Mouse (Mus musculus) ES-E14 (cell line): ENCODE data around the gene Itgb7. TPM values are rescaled to one million over a fixed set of nuclear protein-coding genes. Genes with fewer than 3 reads are reported as not detected.

Experiments
- DNase-seq: peaks from one replicate; pipeline ENCODE4 v3.0.0-alpha.2; 2013; ENCODE audit warnings: low read depth, low spot score
- H3K27ac ChIP-seq: 2 replicates; pipeline ENCODE4 v1.5.1; 2012; ENCODE audit warnings: low read depth, mild to moderate bottlenecking, low read length, moderate library complexity, mixed read lengths; ENCODE audit not compliant: poor library complexity, insufficient read depth, severe bottlenecking
- H3K36me3 ChIP-seq: 2 replicates; pipeline ENCODE4 v1.6.1; 2012; ENCODE audit warnings: mild to moderate bottlenecking, low read length, moderate library complexity, mixed read lengths; ENCODE audit not compliant: control insufficient read depth, poor library complexity, insufficient read depth, severe bottlenecking
- H3K4me1 ChIP-seq, 2 experiments: fragments of 150-350 bp in 1 of 2; sonication (generic) in 1 of 2; 2 replicates each; pipeline ENCODE4 v1.6.1; 2012; ENCODE audit warnings: low read length in 2 of 2, mild to moderate bottlenecking in 1 of 2, mixed read lengths in 1 of 2; ENCODE audit not compliant: control insufficient read depth in 2 of 2, insufficient read depth in 2 of 2, poor library complexity in 1 of 2
- H3K4me3 ChIP-seq, 2 experiments: fragments of 150-350 bp in 1 of 2; sonication (generic) in 1 of 2; 2 replicates each; pipeline ENCODE4 v1.5.1; 2012; ENCODE audit warnings: low read length in 2 of 2, low read depth in 1 of 2, mild to moderate bottlenecking in 1 of 2, mixed read lengths in 1 of 2; ENCODE audit not compliant: insufficient read depth in 1 of 2, poor library complexity in 1 of 2, severe bottlenecking in 1 of 2
- H3K9ac ChIP-seq: 2 replicates; pipeline ENCODE4 v1.6.1; 2012; ENCODE audit warnings: low read depth, mild to moderate bottlenecking, low read length, mixed read lengths; ENCODE audit not compliant: poor library complexity, insufficient read depth, severe bottlenecking
- H3K9me3 ChIP-seq: fragments of 150-350 bp; sonication (generic); 2 replicates; pipeline ENCODE4 v1.6.1; 2012; ENCODE audit warnings: low read depth, mild to moderate bottlenecking, low read length; ENCODE audit not compliant: control insufficient read depth, insufficient read depth
- CHD2 ChIP-seq: IDR thresholded peaks from 2 replicates; pipeline ENCODE4 v1.6.1; 2014; ENCODE audit warnings: mild to moderate bottlenecking, low read depth, low read length, inconsistent platforms
- HCFC1 ChIP-seq: IDR thresholded peaks from 2 replicates; pipeline ENCODE4 v1.6.1; 2012; ENCODE audit warnings: low read length, inconsistent platforms, borderline replicate concordance; ENCODE audit not compliant: insufficient read depth
- MAFK ChIP-seq: IDR thresholded peaks from 2 replicates; pipeline ENCODE4 v1.6.1; 2014; ENCODE audit warnings: mild to moderate bottlenecking, low read depth, low read length, inconsistent platforms; ENCODE audit not compliant: insufficient read depth
- ZC3H11A ChIP-seq: IDR thresholded peaks from 2 replicates; pipeline ENCODE4 v1.6.1; 2012; ENCODE audit warnings: low read depth, mild to moderate bottlenecking, inconsistent platforms, low read length, borderline replicate concordance
- ZNF384 ChIP-seq: IDR thresholded peaks from 2 replicates; pipeline ENCODE4 v1.6.1; 2012; ENCODE audit warnings: low read depth, low read length, inconsistent platforms
- in situ Hi-C, 2 experiments: fragments of 600-800 bp; cut with MboI; formaldehyde crosslinking; loops; one replicate each; pipeline ENCODE4 v1.15.1; 2025; ENCODE audit warnings: low sequenced_read_pairs in 2 of 2, inconsistent platforms in 1 of 2; ENCODE audit not compliant: unreplicated experiment in 2 of 2
- total RNA-seq: library from RNA; depleted of rRNA; stranded (reverse); fragments of 300-350 nt; gene quantifications from 2 replicates; pipeline ENCODE4 v1.2.3, GENCODE M21; 2012

Gene Itgb7
- total RNA-seq, 1 experiment, result 34.0 TPM

DNA sequence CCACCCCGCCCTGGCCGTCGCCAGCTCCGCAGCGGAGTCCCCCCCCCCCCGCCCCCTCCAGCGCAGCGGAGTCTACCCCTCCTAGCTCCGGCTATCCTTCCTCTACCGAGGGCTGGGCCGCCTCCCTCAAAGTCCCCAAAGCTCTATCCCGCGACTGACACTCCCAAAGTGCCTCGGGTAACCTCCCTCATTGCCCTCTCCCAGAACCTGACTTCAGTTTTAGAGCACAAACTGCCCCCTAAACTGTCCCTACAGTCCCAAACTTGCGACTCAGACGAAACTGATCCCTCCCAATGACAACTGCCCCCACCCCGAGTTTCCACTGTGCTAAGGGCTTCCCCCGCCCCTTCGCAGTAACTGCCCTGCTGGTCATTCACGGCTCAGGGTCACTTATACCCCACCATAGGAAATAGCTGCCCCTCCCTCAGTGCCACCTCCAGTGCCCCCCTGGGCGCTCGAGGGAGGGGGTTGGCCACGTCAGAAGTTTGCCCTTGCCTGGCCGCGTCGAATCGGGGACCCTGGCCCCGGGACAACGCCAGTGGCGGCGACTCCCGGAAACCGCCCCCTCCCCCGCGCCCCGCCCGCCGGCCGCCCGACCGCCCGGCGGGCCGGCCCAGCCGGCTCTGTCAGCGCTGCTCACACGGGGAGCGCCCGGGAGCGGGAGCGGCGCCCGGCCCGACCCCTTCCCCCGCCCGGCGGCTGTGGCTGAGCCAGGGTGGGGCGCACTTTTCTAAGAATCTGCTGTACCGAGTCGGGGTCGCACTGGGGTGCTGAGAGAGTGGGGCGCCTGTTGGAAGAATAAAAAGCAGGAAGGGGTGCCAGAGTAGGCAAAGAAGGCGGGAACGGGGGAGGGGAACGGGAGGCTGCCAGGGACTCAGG, 15.7 kb upstream of the Itgb7 start:
- no peaks in the 10 kb centered on the region; the same call in 1 of the 2 replicates for H3K36me3 ChIP-seq
- no peaks in the 10 kb centered on the region for H3K9me3 ChIP-seq
- TF ChIP-seq MAFK (no peak), CHD2 (no peak), ZNF384 (no peak), HCFC1 (no peak), ZC3H11A (no peak)
- peak overlapping the region; percentile 98 for H3K27ac ChIP-seq
- peak overlapping the region; percentile 69 to 93 for H3K4me3 ChIP-seq
- peak overlapping the region; percentile 79 for H3K9ac ChIP-seq
- in situ Hi-C loops, result no loop called here
- DNase-seq, result no peak
- peaks cover 14 to 29% of the 10 kb centered on the region in 2 experiments for H3K4me1 ChIP-seq

DNA sequence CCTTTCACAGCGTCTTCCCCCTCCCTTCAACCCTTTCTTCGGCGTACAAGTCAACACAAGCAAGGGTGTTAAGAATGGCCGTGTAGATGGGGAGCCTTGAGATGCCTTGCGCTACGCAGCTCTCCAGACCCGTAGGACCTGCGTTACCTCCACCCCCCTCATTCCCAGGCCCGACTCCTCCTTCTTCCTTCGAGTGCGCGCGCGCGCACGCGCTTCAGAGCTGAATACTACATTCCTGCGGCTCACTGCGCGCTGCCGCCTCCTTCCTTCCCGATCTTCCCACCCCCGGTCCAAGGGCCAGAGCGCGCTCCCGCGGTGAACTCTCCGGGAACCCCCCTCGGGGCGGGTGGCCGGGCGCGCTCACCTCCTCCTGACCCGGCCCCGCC, 15.1 kb upstream of the Itgb7 start:
- H3K4me1 ChIP-seq, result peaks cover 14 to 24% of the 10 kb centered on the region in 2 experiments
- DNase-seq, result peak; percentile 97
- in situ Hi-C loops, result no loop called here

DNA sequence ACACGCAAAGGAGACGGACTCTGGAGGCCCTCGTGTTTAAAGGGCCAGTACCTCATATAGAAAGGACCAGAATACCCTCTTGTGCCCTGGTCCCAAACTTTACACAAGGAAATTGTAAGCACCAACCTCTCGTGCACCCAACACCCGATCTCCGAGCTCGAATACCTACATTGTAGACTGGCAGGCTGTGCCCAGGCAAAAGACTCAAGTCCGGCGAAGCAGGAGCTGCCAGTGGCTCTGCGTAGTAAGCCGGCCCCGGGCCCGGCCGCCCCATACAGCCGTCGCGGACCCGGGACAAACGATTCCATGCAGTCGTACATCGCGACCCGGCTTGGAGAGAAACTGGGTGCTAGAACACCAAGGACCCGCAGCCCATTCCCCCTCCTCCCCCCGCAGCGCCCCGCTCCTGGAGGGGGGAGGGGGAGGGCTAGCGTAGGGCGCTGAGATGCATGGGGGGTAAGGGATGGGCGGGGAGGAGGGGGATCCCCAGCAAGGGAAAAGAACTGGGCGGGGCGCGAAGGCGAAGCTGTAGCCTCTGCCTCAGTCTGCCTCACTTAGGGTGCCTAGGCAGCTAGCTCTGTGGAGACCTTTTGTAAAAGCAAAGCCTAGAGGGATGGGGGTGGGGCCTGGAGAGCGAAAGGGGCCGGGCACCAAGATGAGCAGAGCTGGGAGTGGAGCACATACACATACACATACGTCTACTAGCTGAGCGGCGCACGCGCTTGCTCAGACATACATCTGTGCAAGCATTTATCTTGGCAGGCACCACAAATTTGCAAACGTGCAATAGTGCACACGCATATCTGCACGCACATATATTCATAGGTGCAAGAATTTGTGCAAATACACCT, 14.4 kb upstream of the Itgb7 start:
- H3K27ac ChIP-seq, result peak overlapping the region; percentile 98
- no peaks in the 10 kb centered on the region for H3K9me3 ChIP-seq
- in situ Hi-C loops, result no loop called here
- H3K36me3 ChIP-seq, result peaks cover 7% of the 10 kb centered on the region; the same call in 1 of the 2 replicates
- peak overlapping the region; percentile 69 to 93 for H3K4me3 ChIP-seq
- DNase-seq, result peak; percentile 84
- peaks cover 18 to 24% of the 10 kb centered on the region in 2 experiments for H3K4me1 ChIP-seq
- peak overlapping the region; percentile 81 for H3K9ac ChIP-seq
- TF ChIP-seq CHD2, result no peak
- TF ChIP-seq MAFK, result no peak
- TF ChIP-seq ZNF384, result no peak

More for the DNA sequence above, 15.1 kb upstream of the Itgb7 start:
- Histone ChIP-seq H3K9ac (peak overlapping the region; percentile 62; the same call in 1 of the 2 replicates), H3K36me3 (peaks cover under 1% of the 10 kb centered on the region; the same call in 1 of the 2 replicates), H3K9me3 (no peaks in the 10 kb centered on the region), H3K27ac (peak overlapping the region; percentile 98), H3K4me3 (peak overlapping the region; percentile 69 to 93)
- no peak for TF ChIP-seq CHD2
- no peak; the same call in 1 of the 2 replicates for TF ChIP-seq HCFC1
- TF ChIP-seq MAFK, result no peak
- no peak for TF ChIP-seq ZC3H11A
- TF ChIP-seq ZNF384, result no peak

DNA sequence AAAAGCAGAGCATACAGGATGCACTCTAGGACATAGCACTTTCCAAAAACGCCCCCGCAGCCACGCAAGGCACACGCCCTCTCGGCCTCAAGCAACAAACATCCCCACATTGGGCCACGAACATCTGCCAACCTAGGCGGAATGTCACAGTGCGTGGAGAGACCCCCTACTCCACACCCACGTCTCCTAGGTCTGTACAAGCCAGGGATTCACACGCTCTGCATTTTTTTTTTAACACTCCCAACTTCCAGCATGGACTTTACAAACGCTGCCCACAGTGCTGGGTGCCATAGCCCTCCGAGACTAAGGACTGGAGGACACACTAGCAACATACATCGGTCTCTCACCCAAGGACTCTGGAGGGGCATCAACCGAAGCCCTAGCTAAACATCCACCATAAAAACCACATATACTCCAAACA, 13.7 kb upstream of the Itgb7 start:
- H3K9me3 ChIP-seq, result no peaks in the 10 kb centered on the region
- TF ChIP-seq ZNF384 (no peak), HCFC1 (no peak), MAFK (no peak), CHD2 (no peak), ZC3H11A (no peak)
- peak overlapping the region; percentile 69 to 93 for H3K4me3 ChIP-seq
- peak overlapping the region; percentile 81 for H3K9ac ChIP-seq
- in situ Hi-C loops, result no loop called here
- peaks cover 10% of the 10 kb centered on the region; the same call in 1 of the 2 replicates for H3K36me3 ChIP-seq
- peaks cover 16 to 26% of the 10 kb centered on the region in 2 experiments for H3K4me1 ChIP-seq
- H3K27ac ChIP-seq, result peak overlapping the region; percentile 98
- DNase-seq, result no peak
